Mouse (Mus musculus): Measurements from ENCODE around the gene Hyal1.

The Hyal1 gene

DNA sequence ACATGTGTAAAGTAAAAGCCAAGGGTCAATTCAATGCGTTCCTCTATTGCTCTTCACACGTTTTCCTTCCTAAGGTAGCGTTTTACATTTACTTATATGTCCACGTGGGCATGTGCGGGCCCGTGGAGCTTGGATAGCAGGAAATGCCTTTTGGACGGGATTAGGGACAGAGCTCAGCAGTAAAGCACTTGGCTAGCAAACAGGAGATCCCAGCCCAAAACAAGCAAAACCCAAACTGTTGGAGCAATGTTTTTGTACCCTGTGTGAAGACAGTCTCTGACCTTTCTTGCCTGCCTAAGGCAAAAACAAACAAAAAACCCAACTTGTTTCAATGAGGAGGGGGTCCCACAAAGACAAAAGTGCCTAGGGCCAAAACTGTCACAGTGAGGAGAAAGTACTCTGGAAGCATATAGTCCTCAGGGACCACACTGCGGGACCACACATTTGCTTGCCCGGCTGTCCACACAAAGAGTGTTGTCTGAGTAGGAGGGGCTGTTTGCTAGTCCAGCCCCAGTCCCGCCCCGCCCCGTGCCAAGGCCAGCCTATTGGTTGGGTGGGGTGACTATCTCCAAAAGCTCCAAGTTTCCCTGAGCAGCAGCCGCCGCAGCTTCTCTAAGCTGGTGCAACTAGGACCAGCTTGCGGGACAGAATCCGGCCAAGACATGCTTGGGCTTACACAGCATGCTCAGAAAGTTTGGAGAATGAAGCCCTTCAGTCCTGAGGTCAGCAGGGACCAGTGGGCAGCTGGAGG lies at the start of gene Hyal1:
Hyal1 (plus strand) TSS at position 571 of the 751 bp plus-strand sequence.
- peak; percentile 54 for DNase-seq

DNA sequence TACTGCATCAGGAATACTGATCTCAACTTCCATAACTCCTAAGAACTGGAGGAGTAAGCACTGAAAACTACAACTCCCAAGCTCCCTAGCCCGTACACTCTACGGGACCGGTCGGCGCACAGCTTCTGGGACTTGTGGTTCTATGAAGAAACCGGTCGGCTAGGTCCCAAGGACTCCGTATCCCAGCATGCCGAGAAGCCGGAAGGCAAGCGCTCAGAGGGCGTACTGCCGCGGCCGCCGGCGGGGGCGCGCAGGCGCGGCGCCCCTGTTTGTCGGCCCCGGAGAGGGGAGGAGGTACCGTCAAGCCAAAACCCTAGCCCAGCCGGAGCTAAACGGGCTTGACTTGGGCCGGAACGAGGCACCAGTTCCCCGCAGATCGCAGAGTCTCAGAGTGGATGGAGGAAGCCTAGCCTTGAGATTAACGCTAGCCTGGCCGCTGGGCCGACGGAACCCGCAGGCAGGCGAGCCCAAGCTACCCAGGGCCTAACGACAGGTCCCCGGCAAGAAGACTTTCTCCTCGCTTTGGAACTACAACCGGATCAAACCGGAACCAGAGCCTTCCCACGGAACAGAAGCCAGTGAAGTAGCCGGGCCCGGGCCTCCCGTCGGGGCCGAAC lies 42.8 kb upstream of the Hyal1 start, which contains the start of gene Tmem115:
Tmem115 (plus strand) TSS at position 155 of the 617 bp plus-strand sequence.
- peak; percentile 88 for DNase-seq

DNA sequence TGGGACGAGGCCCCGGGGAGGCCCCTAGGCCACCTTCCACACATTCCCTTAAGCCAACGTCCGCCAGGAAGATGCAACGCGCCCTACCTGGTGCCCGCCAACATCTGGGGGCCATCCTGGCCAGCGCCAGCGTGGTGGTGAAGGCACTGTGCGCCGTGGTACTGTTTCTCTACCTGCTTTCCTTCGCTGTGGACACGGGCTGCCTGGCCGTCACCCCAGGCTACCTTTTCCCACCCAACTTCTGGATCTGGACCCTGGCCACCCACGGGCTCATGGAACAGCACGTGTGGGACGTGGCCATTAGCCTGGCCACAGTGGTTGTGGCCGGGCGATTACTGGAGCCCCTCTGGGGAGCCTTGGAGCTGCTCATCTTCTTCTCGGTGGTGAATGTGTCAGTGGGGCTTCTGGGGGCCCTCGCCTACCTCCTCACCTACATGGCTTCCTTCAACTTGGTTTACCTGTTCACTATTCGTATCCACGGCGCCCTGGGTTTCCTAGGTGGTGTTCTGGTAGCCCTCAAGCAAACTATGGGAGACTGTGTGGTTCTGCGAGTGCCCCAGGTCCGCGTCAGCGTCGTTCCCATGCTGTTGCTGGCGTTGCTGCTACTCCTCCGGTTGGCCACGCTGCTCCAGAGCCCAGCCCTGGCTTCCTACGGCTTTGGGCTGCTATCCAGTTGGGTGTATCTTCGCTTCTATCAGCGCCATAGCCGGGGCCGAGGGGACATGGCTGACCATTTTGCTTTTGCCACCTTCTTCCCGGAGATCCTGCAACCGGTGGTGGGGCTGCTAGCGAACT lies 42.1 kb upstream of the Hyal1 start:
- DNase-seq: no peak

DNA sequence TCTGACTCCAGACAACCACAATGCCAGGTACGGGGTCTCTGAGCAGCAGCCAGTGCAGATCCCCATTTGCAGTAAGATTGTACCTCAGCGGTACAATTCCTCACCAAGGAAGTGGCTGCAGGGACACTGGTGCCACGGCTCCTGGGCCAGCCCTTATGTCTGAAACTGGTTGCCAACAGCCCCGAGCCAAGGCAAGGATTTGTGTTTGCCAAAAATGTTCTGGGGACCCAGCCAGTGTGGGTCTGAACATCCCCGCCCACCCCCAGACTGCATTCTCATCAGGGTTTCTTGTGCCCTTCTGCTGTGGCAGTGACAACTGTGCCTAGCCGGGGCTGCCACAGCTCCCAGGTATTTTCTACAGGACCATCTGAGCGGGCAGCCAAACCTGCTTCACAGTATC lies 38.5 kb upstream of the Hyal1 start:
- no peak for DNase-seq

DNA sequence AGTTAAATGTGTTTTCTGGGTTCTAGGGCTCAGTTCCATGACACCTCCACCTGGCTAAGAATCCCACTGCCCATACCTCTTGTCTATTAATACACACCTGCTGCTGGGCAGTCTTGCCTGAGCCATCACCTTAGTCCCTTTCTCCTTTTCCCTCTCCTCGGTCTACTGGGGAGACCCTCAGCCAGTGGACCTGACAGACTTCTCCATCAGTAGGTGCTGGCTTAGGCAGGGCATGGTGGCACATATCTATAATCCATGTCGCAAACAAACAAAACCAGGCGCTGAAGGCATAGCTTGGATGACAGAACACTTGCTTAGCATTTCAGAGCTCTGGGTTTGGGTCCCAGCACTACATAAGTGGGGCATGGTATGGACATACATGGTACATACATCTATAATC lies 38.0 kb upstream of the Hyal1 start:
- DNase-seq: no peak

DNA sequence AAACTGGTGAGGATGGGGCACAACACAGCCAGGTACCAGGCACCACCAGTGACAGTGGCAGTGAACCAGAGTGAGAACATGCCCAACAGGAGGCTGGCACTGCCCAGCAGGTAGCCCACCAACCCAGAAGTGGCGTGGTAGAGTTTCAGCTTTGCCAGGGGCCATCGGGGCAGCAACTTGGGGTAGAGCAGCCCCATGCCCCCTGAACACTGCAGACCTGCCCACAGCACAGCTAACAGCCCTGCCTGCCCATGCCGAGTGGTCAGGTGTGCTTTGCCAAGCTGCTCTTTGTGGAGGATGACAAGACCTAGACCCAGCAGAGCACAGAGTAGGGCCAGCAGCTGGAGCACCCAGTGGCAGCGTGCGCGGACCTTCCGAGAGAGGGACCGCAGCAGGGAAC lies 36.8 kb upstream of the Hyal1 start:
- no peak for DNase-seq

DNA sequence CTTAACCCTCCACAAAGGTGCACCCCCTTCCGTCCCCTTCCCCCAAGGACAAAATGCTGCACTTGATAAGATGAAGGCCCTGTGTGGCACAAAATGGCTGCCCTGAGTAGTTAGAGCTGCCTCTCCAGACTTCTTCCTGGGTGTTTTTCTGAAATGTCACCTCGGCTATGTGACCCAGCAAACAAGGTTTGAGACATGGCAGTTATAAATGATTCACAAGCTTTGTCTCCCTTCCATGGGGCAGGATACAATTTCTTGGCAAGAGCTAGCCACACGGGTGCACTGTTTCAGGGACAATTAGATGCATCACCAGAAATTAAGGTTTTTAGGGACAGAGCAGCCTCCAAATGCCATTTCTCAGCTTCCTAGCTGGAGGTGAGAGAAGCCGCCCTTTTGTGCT lies 36.3 kb upstream of the Hyal1 start:
- DNase-seq: no peak

DNA sequence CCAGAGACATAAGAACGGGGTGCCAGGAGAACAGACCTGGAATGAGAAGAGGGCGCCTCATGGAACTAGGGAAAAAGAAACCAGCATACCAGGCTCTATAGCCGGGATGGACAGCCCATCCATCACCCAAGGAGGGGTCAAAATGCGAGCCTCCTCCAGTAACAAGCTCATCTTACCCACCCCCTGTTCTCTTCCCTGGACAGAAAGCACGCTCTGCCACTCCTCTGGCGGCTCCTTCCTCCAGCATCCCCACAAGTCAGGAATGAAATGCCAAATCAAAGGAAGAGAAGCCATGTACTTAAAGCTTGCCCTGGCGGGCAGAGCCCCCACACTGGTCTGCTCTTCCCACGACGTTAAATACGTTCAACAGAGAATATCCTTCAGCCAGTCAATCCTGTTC lies 35.7 kb upstream of the Hyal1 start:
- DNase-seq: no peak

DNA sequence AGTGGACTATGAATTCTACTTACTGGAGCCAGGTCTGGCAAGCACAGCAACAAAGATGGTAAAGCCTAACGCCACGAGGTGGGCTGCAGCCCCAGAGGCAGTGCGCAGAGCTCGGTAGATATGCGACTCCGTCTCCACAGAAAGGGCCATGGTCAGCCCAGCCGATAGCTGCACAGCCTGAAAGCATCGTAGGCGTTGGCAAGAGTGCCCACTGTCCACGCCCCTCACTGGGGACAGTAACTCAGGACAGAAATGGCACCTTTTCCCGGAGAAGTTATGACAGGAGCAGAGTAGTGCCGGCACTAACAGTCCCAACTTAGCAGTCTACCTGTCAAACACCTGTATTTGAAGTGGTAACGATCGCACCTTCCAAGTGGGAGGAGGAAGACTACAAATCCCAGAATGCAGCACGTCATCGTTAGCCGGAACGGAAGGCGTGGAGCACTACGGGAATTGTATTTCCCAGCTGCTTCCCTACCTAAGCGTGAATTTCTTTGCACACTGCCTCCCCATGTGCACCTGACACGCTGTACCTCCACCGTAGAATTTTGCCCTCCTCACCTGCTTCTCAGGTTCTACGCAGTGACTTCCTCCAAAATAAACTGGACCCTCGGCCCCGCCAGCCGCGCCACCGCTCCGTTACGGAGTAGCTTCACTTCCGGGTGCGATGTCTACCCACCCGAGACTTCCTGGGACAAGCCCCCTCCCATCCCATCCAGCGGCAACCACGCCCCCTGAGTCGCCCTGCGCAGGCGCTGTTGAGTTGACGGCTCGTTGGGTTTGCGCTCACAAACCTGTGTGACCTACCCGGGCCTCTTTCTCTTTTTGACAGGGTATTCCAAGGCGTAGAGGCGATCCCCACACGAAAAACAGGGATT lies 35.0 kb upstream of the Hyal1 start, which contains the start of the genes Cyb561d2 and Nprl2:
Cyb561d2 (minus strand) TSS at position 720 of the 878 bp plus-strand sequence.
Nprl2 (plus strand) TSS at position 753 of the 878 bp plus-strand sequence.
- DNase-seq: peak; percentile 89

DNA sequence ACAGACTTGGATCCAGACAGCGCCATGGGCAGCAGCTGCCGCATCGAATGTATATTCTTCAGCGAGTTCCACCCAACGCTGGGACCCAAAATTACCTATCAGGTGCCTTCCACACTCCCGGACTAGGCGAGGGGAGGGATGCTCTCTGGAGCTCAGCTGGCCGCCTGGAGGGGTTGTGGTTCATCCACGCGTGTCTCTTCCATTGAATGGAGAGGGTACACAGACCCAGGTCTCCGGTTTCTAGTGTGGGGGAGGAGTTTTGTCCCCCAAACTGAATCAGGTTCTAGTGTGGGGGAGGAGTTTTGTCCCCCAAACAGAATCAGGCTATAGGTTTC lies 34.4 kb upstream of the Hyal1 start:
- DNase-seq: no peak

DNA sequence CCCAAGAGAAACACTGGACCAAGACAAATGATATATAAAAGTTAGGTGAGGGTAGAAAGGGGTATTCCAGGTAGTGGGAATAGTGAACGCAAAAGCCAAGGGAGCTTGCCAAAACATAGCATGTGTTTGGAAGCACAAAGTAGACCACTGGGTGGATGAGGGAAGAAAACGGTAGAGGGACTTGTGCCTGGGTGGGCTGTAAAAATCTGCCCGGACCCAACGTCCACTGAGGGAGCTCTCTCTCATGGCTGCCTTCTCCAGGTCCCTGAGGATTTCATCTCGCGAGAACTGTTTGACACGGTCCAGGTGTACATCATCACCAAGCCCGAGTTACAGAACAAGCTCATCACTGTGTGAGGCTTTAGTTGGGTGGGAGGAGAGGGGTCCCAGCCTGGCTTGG lies 34.0 kb upstream of the Hyal1 start:
- DNase-seq: no peak

DNA sequence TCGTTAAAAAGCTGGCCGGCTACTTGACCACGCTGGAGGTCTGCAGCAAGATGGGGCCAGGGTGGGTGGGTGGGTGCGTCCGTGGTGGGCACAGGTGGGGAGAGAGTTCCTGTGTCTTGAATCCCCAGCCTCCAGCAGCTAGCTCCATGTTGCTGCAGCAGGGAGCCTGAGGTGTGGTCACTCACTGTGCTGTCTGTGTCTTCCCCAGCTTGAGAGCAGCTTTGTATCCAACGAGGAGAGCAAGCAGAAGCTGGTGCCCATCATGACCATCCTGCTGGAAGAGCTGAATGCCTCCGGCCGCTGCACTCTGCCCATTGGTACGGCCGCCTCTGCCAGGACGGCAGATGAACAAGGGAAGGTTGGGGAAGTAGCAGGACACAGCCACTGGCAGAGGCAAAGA lies 33.4 kb upstream of the Hyal1 start:
- no peak for DNase-seq

DNA sequence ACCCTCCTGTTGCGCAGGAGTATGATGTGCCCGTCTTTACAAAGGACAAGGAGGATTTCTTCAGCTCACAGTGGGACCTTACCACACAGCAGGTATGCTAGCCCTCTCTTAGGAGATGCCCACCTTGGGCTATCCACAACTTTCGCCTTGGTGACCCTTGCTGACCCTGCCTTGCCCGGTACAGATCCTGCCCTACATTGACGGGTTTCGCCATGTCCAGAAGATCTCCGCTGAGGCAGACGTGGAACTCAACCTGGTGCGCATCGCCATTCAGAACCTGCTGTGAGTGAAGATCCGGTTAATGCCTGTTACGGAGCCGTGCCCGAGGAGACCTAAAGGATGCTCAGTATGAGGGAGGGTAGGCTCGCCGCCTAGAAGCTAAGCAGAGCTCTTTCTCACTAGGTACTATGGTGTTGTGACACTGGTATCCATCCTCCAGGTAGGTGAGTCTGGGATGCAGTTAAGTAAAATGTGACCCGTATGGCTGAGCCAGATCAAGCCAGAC lies 32.5 kb upstream of the Hyal1 start:
- no peak for DNase-seq

DNA sequence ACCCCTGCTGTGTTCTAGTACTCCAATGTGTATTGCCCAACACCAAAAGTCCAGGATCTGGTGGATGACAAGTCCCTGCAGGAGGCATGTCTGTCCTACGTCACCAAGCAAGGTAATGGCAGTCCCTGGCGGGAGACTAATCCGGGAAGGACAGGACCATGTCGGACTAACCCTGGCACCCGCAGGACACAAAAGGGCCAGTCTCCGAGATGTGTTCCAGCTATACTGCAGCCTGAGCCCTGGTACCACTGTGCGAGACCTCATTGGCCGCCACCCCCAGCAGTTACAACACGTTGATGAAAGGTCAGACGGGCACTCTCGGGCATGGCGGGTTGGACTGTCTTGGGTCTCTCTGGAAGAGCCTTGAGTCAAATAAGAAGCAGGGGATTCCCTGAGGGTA lies 32.0 kb upstream of the Hyal1 start:
- DNase-seq: no peak

DNA sequence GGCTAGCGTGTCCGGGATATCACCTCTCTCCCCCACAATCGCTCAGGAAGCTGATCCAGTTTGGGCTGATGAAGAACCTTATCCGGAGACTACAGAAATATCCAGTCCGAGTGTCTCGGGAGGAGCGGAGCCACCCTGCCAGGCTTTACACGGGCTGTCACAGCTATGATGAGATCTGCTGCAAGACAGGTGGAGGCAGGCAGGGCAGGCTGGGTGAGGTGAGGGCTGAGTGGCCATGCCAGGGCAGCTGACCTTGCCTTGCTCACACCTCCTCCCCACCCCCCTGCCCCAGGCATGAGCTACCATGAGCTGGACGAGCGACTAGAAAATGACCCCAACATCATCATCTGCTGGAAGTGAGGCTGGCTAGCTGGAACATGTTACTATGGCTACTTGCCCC lies 31.5 kb upstream of the Hyal1 start:
- DNase-seq: no peak

DNA sequence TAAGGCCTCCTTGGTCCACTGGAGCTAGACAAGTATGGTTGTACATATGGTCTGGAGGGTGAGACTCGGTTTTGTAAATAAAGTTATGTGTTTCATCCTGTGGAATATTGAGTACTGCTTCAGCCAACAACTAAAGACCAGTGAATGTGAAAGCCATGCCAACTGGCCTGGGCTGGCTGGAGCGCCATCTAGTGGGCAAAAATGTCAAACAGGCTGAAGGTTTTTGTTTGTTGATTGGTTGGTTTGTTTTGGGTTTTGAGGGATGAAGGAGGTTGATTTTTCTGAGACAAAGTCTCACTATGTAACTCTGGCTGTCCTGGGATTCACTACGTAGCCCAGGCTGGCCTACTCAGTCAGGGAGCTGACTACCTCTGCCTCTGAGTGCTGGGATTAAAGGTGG lies 31.1 kb upstream of the Hyal1 start:
- peak; percentile 72 for DNase-seq

DNA sequence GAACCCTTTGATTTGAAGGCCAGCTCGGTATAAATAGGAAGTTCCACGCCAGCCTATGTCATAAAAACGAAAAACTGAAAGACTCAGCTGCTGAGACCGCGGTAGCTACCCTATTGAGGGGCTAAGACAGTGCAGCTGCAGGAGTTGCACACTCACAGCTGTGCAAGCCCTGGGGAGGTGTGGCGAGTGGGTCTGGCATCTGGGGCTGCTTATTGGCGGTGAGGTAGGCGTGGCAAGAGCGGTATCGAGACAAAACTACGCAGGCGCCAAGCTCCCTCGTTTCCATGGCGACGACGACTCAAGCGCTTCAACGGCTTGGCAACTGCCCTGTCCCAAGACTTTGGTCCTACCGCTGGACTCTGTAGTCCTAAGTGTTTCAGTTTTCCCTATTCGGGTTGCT lies 29.7 kb upstream of the Hyal1 start, which contains the start of gene Zmynd10:
Zmynd10 (plus strand) TSS at position 273 of the 400 bp plus-strand sequence.
- peak; percentile 89 for DNase-seq

DNA sequence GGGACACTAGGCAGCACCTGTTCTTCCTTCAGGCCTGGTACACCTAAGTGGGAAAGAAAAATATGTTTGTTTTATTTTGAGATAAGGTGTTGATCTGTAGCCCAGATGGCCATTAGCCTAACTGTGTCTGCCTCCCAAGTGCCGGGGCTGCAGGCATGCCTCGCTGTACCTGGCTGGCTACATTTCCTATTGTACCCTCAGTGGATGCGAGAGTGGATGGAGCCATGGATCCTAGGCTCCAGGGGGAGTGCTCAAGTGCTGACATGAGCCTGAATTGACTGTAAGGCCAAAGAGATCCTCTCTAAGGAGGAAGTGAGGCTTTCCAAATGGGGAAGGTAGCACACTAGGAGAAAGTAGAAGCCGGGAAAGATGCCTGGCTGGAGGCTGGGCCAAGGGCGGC lies 28.8 kb upstream of the Hyal1 start:
- no peak for DNase-seq

DNA sequence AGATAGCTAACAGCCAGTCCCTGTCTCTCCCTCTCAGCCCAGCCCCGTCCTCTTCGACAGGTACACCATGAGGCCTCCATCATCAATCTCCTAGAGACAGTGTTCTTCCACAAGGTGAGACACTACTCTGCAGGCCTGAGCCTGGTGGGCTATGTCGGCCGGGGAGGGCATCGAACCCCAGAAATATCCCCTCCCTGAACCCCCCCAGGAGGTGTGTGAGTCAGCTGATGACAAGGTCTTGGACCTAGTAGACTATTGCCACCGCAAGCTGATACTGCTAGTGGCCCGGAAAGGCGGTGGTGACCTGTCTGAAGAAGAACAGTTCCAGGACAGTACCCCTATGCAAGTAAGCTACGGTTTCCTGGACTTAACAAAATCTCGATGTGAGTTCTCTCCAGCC lies 27.9 kb upstream of the Hyal1 start:
- no peak for DNase-seq

DNA sequence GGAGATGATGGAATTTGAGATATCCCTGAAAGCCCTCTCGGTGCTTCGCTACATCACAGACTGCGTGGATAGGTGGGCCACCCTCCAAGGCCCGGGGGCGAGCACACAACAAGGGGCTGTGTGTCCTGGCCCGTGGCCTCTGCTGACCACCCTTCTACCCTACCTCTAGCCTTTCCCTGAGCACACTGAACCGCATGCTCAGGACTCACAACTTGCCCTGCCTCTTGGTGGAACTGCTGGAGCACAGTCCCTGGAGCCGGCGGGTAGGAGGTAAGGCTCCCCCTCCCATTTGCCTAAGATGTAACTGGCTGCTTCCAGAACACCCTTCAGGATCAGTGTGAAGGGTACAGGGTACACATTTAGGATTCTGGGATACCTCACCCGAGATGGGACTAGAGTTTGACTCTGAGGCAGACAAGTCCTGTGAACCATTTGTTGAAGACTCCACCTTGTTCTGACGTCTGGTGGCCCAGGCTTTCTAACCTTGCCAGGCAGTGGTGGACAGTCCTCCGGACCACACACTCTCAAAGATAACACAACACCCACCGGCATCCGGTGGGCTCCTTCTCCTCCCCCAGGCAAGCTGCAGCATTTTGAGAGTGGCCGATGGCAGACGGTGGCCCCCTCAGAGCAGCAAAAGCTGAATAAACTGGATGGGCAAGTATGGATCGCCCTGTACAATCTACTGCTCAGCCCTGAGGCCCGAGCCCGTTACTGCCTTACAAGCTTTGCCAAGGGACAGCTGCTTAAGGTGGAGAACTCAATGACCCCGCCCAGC lies 27.2 kb upstream of the Hyal1 start:
- no peak for DNase-seq

DNA sequence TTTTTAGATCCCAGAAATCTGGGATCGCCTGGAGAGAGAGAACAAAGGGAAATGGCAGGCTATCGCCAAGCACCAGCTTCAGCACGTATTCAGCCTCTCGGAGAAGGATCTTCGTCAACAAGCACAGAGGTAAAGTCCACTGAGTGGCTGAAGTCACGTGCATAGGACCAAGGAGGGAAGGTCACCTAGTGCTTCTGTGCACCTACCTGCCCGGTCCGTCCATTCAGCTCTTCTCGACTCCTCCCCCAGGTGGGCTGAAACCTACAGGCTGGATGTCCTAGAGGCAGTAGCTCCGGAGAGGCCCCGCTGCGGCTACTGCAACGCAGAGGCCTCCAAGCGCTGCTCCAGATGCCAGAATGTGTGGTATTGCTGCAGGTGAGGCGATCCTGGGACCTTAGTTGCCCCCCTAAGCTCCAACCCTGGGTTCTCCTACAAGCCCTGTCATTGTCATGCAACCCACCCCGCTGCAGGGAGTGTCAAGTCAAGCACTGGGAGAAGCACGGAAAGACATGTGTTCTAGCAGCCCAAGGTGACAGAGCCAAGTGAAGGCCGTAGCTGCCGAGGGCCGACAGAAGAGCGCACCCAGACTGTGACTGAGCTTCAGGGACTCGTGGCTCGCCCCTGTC lies 26.1 kb upstream of the Hyal1 start:
- no peak for DNase-seq
